Mouse (Mus musculus): ENCODE data around the gene Sec24d. TPM values are rescaled to one million over a fixed set of nuclear protein-coding genes. Genes with fewer than 3 reads are reported as not detected.
"Not testable (repeated sequence)": the region's sequence is repeated elsewhere in the genome, so short reads cannot be mapped to it uniquely, and the experiment has no call there.

The Sec24d gene
- polyA plus RNA-seq, 1 experiment from 2014 or later: 32.5 TPM

DNA sequence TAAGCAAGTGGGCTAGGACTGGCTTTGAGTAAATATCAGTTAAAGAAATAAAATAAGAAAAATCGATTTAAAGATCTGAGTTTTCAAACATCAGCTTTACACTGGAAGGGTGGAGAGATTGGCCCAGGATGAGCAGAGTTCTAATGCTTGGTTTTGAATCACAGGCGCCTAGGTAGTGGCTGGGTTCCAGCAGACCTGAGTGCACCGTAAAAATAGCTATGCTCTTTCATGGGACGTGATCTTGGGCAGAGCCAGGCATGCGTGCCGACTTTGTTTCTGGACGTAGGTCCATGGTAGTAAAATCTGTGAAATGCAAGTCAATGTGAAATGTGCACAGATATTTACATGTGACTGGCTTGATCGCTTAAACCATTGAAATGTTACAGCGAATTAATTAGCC lies 87.1 kb downstream of the Sec24d start:
- 90% methylated on average over 9 of the region's 9 CpGs for WGBS
- no peaks in the 10 kb centered on the region for H3K27me3 ChIP-seq (replicated peaks; ENCODE audit: control insufficient read depth, insufficient read depth, low read length)
- H3K4me3 ChIP-seq (ENCODE audit: low read depth, low read length): no peak overlapping the region
- DNase-seq (ENCODE audit: low spot score) (no peak), ATAC-seq (replicated peaks; ENCODE audit: low FRiP score) (no peak)
- H3K27ac ChIP-seq (ENCODE audit: low read depth, low read length): no peak overlapping the region
- no peaks in the 10 kb centered on the region for H3K4me1 ChIP-seq (replicated peaks; ENCODE audit: control insufficient read depth, insufficient read depth, low read length)
- no peaks in the 10 kb centered on the region for H3K9me3 ChIP-seq (ENCODE audit: control insufficient read depth, low read length)
- H3K36me3 ChIP-seq (ENCODE audit: control insufficient read depth, insufficient read depth, low read length): peaks cover 10% of the 10 kb centered on the region
- H3K4me2 ChIP-seq: no peak overlapping the region
- H3K9ac ChIP-seq (ENCODE audit: low read depth, low read length): no peak overlapping the region

DNA sequence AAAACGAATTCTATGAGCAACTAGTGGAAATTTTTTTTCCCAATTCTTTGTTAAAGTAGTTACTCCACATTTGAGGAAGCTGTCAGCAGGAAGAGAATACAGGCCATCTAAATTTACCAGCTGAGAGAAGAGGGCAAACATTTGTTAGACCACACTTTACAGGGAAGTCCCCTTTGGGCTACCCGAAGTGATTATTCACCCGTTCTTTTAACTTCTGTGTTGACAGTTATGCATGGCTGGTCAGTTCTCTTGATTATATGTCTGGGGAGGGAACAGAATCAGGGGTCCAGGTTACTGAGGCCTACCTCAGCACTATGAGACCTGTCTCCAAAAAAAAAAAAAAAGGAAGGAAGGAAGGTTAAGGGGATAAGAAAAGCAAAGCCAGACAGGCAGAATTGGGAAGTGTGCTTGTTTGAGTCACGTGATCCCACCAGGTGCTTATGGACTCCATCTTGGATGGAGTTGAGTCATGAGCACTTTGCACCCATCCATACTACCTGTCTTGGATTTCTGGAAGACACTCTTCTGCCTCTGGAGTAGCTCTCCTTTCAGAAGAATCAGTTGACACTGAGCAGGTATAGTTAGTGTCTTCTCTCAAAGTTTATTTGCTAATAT lies 89.2 kb downstream of the Sec24d start:
- DNase-seq (ENCODE audit: low spot score): no peak

DNA sequence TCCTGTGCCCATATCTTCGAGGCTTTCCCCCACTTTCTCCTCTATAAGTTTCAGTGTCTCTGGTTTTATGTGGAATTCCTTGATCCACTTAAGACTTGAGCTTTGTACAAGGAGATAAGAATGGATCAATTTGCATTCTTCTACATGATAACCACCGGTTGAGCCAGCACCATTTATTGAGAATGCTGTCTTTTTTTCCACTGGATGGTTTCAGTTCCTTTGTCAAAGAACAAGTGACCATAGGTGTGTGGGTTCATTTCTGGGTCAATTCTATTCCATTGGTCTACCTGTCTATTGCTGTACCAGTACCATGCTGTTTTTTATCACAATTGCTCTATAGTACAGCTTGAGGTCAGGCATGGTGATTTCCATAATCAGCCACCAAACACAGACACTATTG lies 99.6 kb downstream of the Sec24d start:
- ATAC-seq (replicated peaks; ENCODE audit: low FRiP score); H3K4me3 ChIP-seq (ENCODE audit: low read depth, low read length); H3K9ac ChIP-seq (ENCODE audit: low read depth, low read length); H3K4me1 ChIP-seq (replicated peaks; ENCODE audit: control insufficient read depth, insufficient read depth, low read length); H3K4me2 ChIP-seq; H3K36me3 ChIP-seq (ENCODE audit: control insufficient read depth, insufficient read depth, low read length); DNase-seq (ENCODE audit: low spot score); H3K27me3 ChIP-seq (replicated peaks; ENCODE audit: control insufficient read depth, insufficient read depth, low read length); H3K9me3 ChIP-seq (ENCODE audit: control insufficient read depth, low read length); H3K27ac ChIP-seq (ENCODE audit: low read depth, low read length): not testable (repeated sequence)
- WGBS: 80% methylated on average over 2 of the region's 2 CpGs

More for the DNA sequence above, 89.2 kb downstream of the Sec24d start:
- 68% methylated on average over 4 of the region's 4 CpGs for WGBS
- H3K36me3 ChIP-seq (ENCODE audit: control insufficient read depth, insufficient read depth, low read length): peaks cover 9% of the 10 kb centered on the region
- H3K27me3 ChIP-seq (replicated peaks; ENCODE audit: control insufficient read depth, insufficient read depth, low read length): no peaks in the 10 kb centered on the region
- H3K9ac ChIP-seq (ENCODE audit: low read depth, low read length): no peak overlapping the region
- no peak overlapping the region for H3K4me3 ChIP-seq (ENCODE audit: low read depth, low read length)
- ATAC-seq (replicated peaks; ENCODE audit: low FRiP score): no peak
- H3K4me1 ChIP-seq (replicated peaks; ENCODE audit: control insufficient read depth, insufficient read depth, low read length): no peaks in the 10 kb centered on the region
- no peak overlapping the region for H3K27ac ChIP-seq (ENCODE audit: low read depth, low read length)
- no peaks in the 10 kb centered on the region for H3K9me3 ChIP-seq (ENCODE audit: control insufficient read depth, low read length)
- H3K4me2 ChIP-seq: no peak overlapping the region

DNA sequence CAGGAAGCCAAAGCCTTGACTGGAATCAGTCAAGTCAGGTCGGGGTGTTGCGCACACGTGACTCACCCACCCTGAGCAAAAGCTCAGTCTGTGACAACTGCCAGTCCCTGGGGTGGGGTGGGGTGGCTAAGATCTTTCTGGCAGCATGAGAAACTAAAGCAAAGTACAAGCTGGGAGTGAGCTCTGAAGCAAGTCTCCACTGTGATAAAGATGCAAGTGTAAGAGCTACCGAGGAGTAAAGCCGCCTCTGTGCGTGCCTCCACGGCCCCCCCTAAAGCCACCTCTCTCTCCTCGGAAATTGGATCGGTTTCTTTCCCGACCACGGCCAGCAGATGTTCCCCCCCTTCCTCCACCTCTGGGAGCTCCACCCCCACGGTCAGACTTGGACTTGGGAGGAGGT lies 101.9 kb downstream of the Sec24d start:
- 89% methylated on average over 12 of the region's 12 CpGs for WGBS
- ATAC-seq (replicated peaks; ENCODE audit: low FRiP score): no peak
- H3K9me3 ChIP-seq (ENCODE audit: control insufficient read depth, low read length): no peaks in the 10 kb centered on the region
- no peak overlapping the region for H3K27ac ChIP-seq (ENCODE audit: low read depth, low read length)
- no peak overlapping the region for H3K9ac ChIP-seq (ENCODE audit: low read depth, low read length)
- no peak overlapping the region for H3K4me2 ChIP-seq
- H3K4me1 ChIP-seq (replicated peaks; ENCODE audit: control insufficient read depth, insufficient read depth, low read length): no peaks in the 10 kb centered on the region
- H3K36me3 ChIP-seq (ENCODE audit: control insufficient read depth, insufficient read depth, low read length): peaks cover 7% of the 10 kb centered on the region; the same call in 1 of the 2 replicates
- DNase-seq (ENCODE audit: low spot score): no peak
- H3K27me3 ChIP-seq (replicated peaks; ENCODE audit: control insufficient read depth, insufficient read depth, low read length): no peaks in the 10 kb centered on the region
- no peak overlapping the region for H3K4me3 ChIP-seq (ENCODE audit: low read depth, low read length)

DNA sequence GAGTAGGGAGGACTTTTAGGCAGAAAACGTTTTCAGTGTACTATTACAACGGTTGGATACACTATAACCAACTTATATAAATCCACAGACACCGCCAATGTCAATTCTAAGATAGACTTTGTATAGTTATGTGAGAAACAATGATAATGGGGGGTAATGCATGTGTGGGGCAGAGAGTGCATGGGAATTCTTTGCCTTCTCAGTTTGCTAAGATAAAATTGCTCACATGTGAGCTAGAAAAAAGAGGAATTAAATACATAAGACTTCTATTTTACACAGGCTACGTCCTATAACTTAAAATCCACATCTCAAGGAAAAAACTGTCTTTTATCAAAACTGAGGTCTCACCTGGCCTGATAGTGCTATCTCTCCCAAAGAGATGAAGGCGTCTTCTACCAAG lies 103.7 kb downstream of the Sec24d start:
- H3K4me2 ChIP-seq: no peak overlapping the region
- no peaks in the 10 kb centered on the region for H3K9me3 ChIP-seq (ENCODE audit: control insufficient read depth, low read length)
- H3K4me1 ChIP-seq (replicated peaks; ENCODE audit: control insufficient read depth, insufficient read depth, low read length): no peaks in the 10 kb centered on the region
- ATAC-seq (replicated peaks; ENCODE audit: low FRiP score) (no peak), DNase-seq (ENCODE audit: low spot score) (no peak)
- 93% methylated on average over 5 of the region's 5 CpGs for WGBS
- H3K4me3 ChIP-seq (ENCODE audit: low read depth, low read length): no peak overlapping the region
- peaks cover 11% of the 10 kb centered on the region for H3K36me3 ChIP-seq (ENCODE audit: control insufficient read depth, insufficient read depth, low read length)
- no peaks in the 10 kb centered on the region for H3K27me3 ChIP-seq (replicated peaks; ENCODE audit: control insufficient read depth, insufficient read depth, low read length)
- no peak overlapping the region for H3K9ac ChIP-seq (ENCODE audit: low read depth, low read length)
- H3K27ac ChIP-seq (ENCODE audit: low read depth, low read length): no peak overlapping the region

DNA sequence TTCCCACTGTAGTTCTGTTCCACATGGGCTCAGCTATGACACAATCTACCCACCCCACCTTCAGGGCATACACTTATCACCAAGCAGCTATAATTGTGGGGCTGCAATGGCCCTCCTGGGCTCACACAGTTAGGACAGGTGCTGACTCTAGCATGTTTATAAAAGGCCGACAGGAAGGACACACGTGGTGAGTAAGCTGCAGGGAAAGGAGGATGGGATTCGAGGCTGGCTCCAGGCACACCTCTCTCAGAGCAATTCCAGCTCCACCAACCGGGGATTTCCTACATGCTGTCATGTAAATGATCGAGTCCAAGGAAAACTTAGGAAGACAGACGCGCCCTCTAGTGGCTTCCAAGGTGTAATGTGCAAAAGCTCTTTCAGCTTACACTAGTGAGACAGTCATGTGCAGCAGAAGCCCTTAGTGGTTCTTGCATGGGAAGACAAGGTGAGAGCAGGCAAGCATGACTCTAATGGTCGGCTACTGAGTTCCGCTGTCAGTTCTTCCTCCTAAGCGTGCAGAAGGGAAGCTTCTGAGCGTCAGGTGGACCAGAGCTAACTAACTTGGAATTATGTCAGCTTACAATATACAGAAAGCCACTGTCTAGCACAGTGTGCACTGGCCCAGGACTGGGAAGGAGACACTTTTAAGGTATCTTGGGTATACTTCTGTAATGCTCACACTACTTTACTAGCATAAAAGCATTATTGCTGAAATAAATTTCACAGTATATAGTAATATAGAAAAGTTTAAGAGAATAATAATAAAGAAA lies 104.7 kb downstream of the Sec24d start:
- Histone ChIP-seq H3K4me2 (no peak overlapping the region), H3K27ac (ENCODE audit: low read depth, low read length) (no peak overlapping the region), H3K9ac (ENCODE audit: low read depth, low read length) (no peak overlapping the region), H3K9me3 (ENCODE audit: control insufficient read depth, low read length) (no peaks in the 10 kb centered on the region), H3K27me3 (replicated peaks; ENCODE audit: control insufficient read depth, insufficient read depth, low read length) (no peaks in the 10 kb centered on the region), H3K4me1 (replicated peaks; ENCODE audit: control insufficient read depth, insufficient read depth, low read length) (no peaks in the 10 kb centered on the region), H3K36me3 (ENCODE audit: control insufficient read depth, insufficient read depth, low read length) (peaks cover 10% of the 10 kb centered on the region), H3K4me3 (ENCODE audit: low read depth, low read length) (no peak overlapping the region)
- DNase-seq (ENCODE audit: low spot score): peak; percentile 43
- WGBS: 47% methylated on average over 11 of the region's 11 CpGs
- ATAC-seq (replicated peaks; ENCODE audit: low FRiP score): peak; percentile 53; the same call in 1 of the 2 replicates

DNA sequence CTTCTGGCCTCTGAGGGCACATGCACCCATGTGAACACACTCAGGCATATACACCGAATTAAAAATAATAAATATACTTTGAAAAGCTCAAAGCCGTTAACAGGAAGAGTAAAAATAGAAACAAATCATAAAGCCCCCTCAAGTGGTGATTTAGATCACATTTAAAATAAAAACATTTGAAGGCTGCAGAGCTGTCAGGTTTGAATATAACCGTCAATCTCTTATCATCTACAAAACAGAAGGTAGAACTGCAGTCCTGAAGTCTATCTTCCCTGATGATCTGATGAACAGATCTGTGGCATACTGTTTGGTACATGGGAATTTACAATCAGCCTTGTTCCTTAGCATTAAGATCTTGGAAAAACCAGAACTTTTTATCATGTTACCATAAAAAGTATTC lies 109.3 kb downstream of the Sec24d start:
- H3K27ac ChIP-seq (ENCODE audit: low read depth, low read length): no peak overlapping the region
- H3K36me3 ChIP-seq (ENCODE audit: control insufficient read depth, insufficient read depth, low read length): peaks cover 13% of the 10 kb centered on the region
- no peak overlapping the region for H3K4me3 ChIP-seq (ENCODE audit: low read depth, low read length)
- no peak for ATAC-seq (replicated peaks; ENCODE audit: low FRiP score)
- no peaks in the 10 kb centered on the region for H3K27me3 ChIP-seq (replicated peaks; ENCODE audit: control insufficient read depth, insufficient read depth, low read length)
- no peak overlapping the region for H3K4me2 ChIP-seq
- no peaks in the 10 kb centered on the region for H3K4me1 ChIP-seq (replicated peaks; ENCODE audit: control insufficient read depth, insufficient read depth, low read length)
- H3K9me3 ChIP-seq (ENCODE audit: control insufficient read depth, low read length): no peaks in the 10 kb centered on the region
- no peak overlapping the region for H3K9ac ChIP-seq (ENCODE audit: low read depth, low read length)
- DNase-seq (ENCODE audit: low spot score): no peak
- 85% methylated on average over 3 of the region's 3 CpGs for WGBS

DNA sequence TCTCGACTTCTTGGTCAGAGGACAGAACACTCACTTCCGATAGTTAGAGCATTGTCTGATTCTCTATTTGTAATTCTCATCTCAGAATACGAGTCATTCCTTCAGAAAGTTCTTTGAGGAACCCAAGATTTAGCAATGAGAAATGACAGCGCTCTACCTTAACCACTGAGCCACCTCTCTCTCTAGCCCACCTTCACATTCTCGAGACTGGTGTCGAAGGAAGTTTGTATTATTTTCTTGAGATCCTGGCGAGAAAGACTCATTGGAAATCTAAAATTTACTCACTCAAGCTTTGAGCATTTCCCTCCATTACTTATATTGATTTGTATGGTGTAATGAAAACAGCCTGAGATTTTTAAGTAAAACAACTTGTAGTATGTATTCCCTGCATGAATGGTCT lies 117.2 kb downstream of the Sec24d start:
- Histone ChIP-seq H3K9me3 (ENCODE audit: control insufficient read depth, low read length) (no peaks in the 10 kb centered on the region), H3K4me2 (peak overlapping the region; percentile 88), H3K36me3 (ENCODE audit: control insufficient read depth, insufficient read depth, low read length) (peaks cover 9% of the 10 kb centered on the region; the same call in 1 of the 2 replicates), H3K4me1 (replicated peaks; ENCODE audit: control insufficient read depth, insufficient read depth, low read length) (peaks cover 4% of the 10 kb centered on the region; the same call in 1 of the 2 replicates), H3K4me3 (ENCODE audit: low read depth, low read length) (peak overlapping the region; percentile 77), H3K9ac (ENCODE audit: low read depth, low read length) (no peak overlapping the region; the same call in 1 of the 2 replicates), H3K27ac (ENCODE audit: low read depth, low read length) (no peak overlapping the region), H3K27me3 (replicated peaks; ENCODE audit: control insufficient read depth, insufficient read depth, low read length) (no peaks in the 10 kb centered on the region)
- WGBS: 87% methylated on average over 7 of the region's 7 CpGs
- DNase-seq (ENCODE audit: low spot score): no peak
- ATAC-seq (replicated peaks; ENCODE audit: low FRiP score): no peak

DNA sequence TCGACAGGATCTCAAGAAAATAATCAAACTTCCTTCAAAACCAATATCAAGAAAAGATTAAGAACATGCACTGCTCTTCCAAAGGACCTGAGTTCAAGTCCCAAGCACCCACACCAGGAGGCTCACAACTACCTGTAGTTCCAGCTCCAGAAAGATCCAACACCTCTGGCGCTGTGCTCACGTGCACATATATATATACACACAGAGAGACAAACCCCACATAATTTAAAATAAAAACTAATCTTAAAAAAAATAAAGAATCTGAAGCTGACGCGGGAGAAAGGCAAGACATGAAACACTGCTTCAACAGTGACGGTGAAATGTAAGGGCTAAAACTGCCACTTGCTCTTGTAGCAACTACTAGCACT lies 117.8 kb downstream of the Sec24d start:
- 5% methylated on average over 6 of the region's 6 CpGs for WGBS
- DNase-seq (ENCODE audit: low spot score) (no peak), ATAC-seq (replicated peaks; ENCODE audit: low FRiP score) (no peak)
- peak overlapping the region; percentile 92 for H3K27ac ChIP-seq (ENCODE audit: low read depth, low read length)
- H3K4me1 ChIP-seq (replicated peaks; ENCODE audit: control insufficient read depth, insufficient read depth, low read length): peaks cover 4% of the 10 kb centered on the region; the same call in 1 of the 2 replicates
- no peaks in the 10 kb centered on the region for H3K27me3 ChIP-seq (replicated peaks; ENCODE audit: control insufficient read depth, insufficient read depth, low read length)
- peak overlapping the region; percentile 88 for H3K4me2 ChIP-seq
- peak overlapping the region; percentile 80 for H3K9ac ChIP-seq (ENCODE audit: low read depth, low read length)
- H3K36me3 ChIP-seq (ENCODE audit: control insufficient read depth, insufficient read depth, low read length): peaks cover 9% of the 10 kb centered on the region; the same call in 1 of the 2 replicates
- H3K4me3 ChIP-seq (ENCODE audit: low read depth, low read length): peak overlapping the region; percentile 77
- H3K9me3 ChIP-seq (ENCODE audit: control insufficient read depth, low read length): no peaks in the 10 kb centered on the region
